Mouse (Mus musculus) left cerebral cortex, postnatal 10 days (tissue): ENCODE results near the gene Cmbl. TPM values are rescaled to one million over a fixed set of nuclear protein-coding genes. Genes with fewer than 3 reads are reported as not detected.
A peak's percentile ranks its signal among the peaks of the same experiment; 100 is the strongest.

Experiments used
- DNase-seq, 2 experiments: peaks; one replicate each; pipeline ENCODE4 v3.0.0; 2021 to 2022; ENCODE audit warnings: low spot score in 2 of 2, mixed read lengths in 1 of 2; ENCODE audit errors: extremely low spot score in 1 of 2
- intact Hi-C: fragments of 180-260 bp; cut with DNase I; formaldehyde crosslinking; loops from one replicate; pipeline ENCODE4 v1.15.1; 2025
- total RNA-seq, 2 experiments: library from RNA; stranded (reverse); gene quantifications; 2 replicates each; pipeline ENCODE4 v1.2.3; 2021

Gene Cmbl
- total RNA-seq, 2 experiments from 2014 or later: 13.5 to 17.3 TPM

- DNase-seq: peak; percentile 97
- intact Hi-C loops: no loop called here
Measured at GRCm38 (mm10) chr15:31601646-31602374, 36.6 kb downstream of the Cmbl start, which contains the start of the genes Cct5 and Fam173b. Gene Cct5 (minus strand): TSS chr15:31601804. Gene Fam173b (plus strand): TSS chr15:31601852.

- intact Hi-C loops: no loop called here
- peak; percentile 67 to 70 for DNase-seq
Measured at GRCm38 (mm10) chr15:31602426-31602825, 37.2 kb downstream of the Cmbl start.

- intact Hi-C loops: no loop called here
- DNase-seq: peak in 1 of 2 experiments; percentile 45
Measured at GRCm38 (mm10) chr15:31603113-31603512, 37.9 kb downstream of the Cmbl start.

GRCm38 (mm10) chr15:31606821-31607220 is 41.6 kb downstream of the Cmbl start:
- intact Hi-C loops: no loop called here
- DNase-seq: no peak

GRCm38 (mm10) chr15:31611027-31611426 is 45.8 kb downstream of the Cmbl start:
- intact Hi-C loops: loop anchor here (10.0 kb wide), 1 partner anchor 634 kb away; the partner anchor contains the start of gene Sema5a
- DNase-seq: peak in 1 of 2 experiments; percentile 47

- intact Hi-C loops: loop anchor here (10.0 kb wide), 1 partner anchor 633 kb away; the partner anchor contains the start of gene Sema5a
- no peak for DNase-seq
Measured at GRCm38 (mm10) chr15:31611976-31612375, 46.8 kb downstream of the Cmbl start.

- no peak for DNase-seq
- intact Hi-C loops: loop anchor here (10.0 kb wide), 1 partner anchor 631 kb away; the partner anchor contains the start of gene Sema5a
Measured at GRCm38 (mm10) chr15:31613826-31614453, 48.8 kb downstream of the Cmbl start.

GRCm38 (mm10) chr15:31614666-31615065 is 49.5 kb downstream of the Cmbl start:
- intact Hi-C loops: loop anchor here (5.0 to 10.0 kb wide), 4 partner anchors 630 to 1153 kb away; partner anchors contain the start of gene Sema5a
- no peak for DNase-seq

- no peak for DNase-seq
- intact Hi-C loops: loop anchor here (5.0 to 10.0 kb wide), 4 partner anchors 628 to 1150 kb away; partner anchors contain the start of gene Sema5a
Measured at GRCm38 (mm10) chr15:31617261-31617660, 52.1 kb downstream of the Cmbl start.

GRCm38 (mm10) chr15:31619521-31619920 is 54.3 kb downstream of the Cmbl start:
- intact Hi-C loops: loop anchor here (5.0 to 10.0 kb wide), 4 partner anchors 625 to 1148 kb away; partner anchors contain the start of gene Sema5a
- DNase-seq: peak in 1 of 2 experiments; percentile 45

- intact Hi-C loops: no loop called here
- no peak for DNase-seq
Measured at GRCm38 (mm10) chr15:31627277-31628154, 62.3 kb downstream of the Cmbl start.

GRCm38 (mm10) chr15:31628180-31628579 is 63.0 kb downstream of the Cmbl start:
- intact Hi-C loops: no loop called here
- DNase-seq: no peak

GRCm38 (mm10) chr15:31629556-31629955 is 64.4 kb downstream of the Cmbl start:
- intact Hi-C loops: no loop called here
- no peak for DNase-seq

GRCm38 (mm10) chr15:31631396-31631858 is 66.2 kb downstream of the Cmbl start:
- intact Hi-C loops: no loop called here

GRCm38 (mm10) chr15:31632478-31632877 is 67.3 kb downstream of the Cmbl start:
- DNase-seq: no peak
- intact Hi-C loops: no loop called here

More at GRCm38 (mm10) chr15:31631396-31631858, 66.2 kb downstream of the Cmbl start:
- DNase-seq: no peak

- DNase-seq: peak; percentile 27 to 69
- intact Hi-C loops: no loop called here
Measured at GRCm38 (mm10) chr15:31634582-31634981, 69.4 kb downstream of the Cmbl start.

GRCm38 (mm10) chr15:31636091-31636595 is 71.0 kb downstream of the Cmbl start:
- intact Hi-C loops: no loop called here
- no peak for DNase-seq
